Mouse (Mus musculus): ENCODE measurements around the gene Pidd1. TPM values are rescaled to one million over a fixed set of nuclear protein-coding genes. Genes with fewer than 3 reads are reported as not detected.
"Not testable (repeated sequence)": the region's sequence is repeated elsewhere in the genome, so short reads cannot be mapped to it uniquely, and the experiment has no call there.

Pidd1 gene
- polyA plus RNA-seq, 1 experiment: 13.0 TPM

DNA sequence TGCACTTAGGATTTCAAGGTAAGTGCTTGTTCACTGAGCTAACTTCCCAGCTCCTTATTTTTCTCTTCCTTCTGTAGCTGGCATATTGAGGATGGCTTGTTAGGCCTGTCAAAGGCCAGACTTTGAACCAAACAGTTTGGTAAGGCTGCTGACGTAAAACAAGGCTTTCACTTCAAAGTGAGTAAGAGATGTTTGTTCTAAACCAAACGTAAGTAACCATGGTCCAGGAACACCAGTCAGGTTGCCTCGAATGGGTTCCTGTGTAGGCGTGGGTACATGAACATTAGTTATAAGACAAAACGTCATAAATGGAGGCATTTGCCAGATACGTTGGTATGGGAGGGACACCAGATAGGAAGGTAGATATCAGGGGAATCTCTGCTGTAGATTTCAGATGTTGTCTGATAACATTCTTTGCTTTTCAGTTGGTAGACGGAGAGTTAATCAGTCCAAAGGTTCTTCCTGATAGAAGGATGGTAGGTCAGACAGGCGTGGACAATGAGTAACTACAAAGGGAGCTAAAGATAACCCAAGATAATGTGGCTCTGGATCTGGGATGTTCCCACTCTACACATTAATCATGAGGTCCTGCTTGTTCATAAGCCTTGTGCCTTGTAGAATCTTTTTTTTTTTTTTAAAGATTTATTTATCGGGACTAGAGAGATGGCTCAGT is 23.7 kb downstream of the Pidd1 start:
- H3K36me3 ChIP-seq (replicated peaks; ENCODE audit: low read length): no peaks in the 10 kb centered on the region
- peaks cover 25% of the 10 kb centered on the region for H3K4me1 ChIP-seq
- H3K27me3 ChIP-seq (replicated peaks): peaks cover 7% of the 10 kb centered on the region
- H3K9me3 ChIP-seq: no peaks in the 10 kb centered on the region
- no peak for TF ChIP-seq FLI1 (IDR thresholded peaks at IDR 0.05; ENCODE audit: low read length)
- TF ChIP-seq GATA1 (IDR thresholded peaks at IDR 0.05; ENCODE audit: borderline replicate concordance, low read length): no peak
- no peak overlapping the region for H3K4me3 ChIP-seq (replicated peaks)

DNA sequence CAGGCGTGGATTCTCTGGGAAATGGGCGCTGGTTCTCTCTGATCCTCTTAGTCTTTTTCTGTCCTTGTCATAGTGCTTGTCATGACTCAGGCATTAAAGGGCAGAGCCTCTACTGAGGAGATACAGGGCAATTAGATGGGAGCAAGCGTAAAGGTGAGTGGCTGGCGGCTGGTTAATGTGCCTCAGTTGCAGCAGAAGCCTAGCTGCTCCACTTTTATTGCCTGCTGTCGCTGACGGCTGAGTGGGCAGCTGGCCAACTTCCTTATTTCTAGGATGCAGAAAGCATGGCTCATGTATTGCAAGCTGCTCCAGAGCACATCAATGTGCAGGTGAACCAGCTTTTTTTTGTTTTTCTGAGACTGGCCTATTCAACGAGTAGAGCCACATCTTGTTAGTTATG is 24.9 kb downstream of the Pidd1 start:
- no peak overlapping the region for H3K4me3 ChIP-seq (replicated peaks)
- no peaks in the 10 kb centered on the region for H3K36me3 ChIP-seq (replicated peaks; ENCODE audit: low read length)
- TF ChIP-seq GATA1 (IDR thresholded peaks at IDR 0.05; ENCODE audit: borderline replicate concordance, low read length): no peak
- TF ChIP-seq FLI1 (IDR thresholded peaks at IDR 0.05; ENCODE audit: low read length): no peak
- H3K27me3 ChIP-seq (replicated peaks): peaks cover 4% of the 10 kb centered on the region
- no peaks in the 10 kb centered on the region for H3K9me3 ChIP-seq
- H3K4me1 ChIP-seq: peaks cover 33% of the 10 kb centered on the region

DNA sequence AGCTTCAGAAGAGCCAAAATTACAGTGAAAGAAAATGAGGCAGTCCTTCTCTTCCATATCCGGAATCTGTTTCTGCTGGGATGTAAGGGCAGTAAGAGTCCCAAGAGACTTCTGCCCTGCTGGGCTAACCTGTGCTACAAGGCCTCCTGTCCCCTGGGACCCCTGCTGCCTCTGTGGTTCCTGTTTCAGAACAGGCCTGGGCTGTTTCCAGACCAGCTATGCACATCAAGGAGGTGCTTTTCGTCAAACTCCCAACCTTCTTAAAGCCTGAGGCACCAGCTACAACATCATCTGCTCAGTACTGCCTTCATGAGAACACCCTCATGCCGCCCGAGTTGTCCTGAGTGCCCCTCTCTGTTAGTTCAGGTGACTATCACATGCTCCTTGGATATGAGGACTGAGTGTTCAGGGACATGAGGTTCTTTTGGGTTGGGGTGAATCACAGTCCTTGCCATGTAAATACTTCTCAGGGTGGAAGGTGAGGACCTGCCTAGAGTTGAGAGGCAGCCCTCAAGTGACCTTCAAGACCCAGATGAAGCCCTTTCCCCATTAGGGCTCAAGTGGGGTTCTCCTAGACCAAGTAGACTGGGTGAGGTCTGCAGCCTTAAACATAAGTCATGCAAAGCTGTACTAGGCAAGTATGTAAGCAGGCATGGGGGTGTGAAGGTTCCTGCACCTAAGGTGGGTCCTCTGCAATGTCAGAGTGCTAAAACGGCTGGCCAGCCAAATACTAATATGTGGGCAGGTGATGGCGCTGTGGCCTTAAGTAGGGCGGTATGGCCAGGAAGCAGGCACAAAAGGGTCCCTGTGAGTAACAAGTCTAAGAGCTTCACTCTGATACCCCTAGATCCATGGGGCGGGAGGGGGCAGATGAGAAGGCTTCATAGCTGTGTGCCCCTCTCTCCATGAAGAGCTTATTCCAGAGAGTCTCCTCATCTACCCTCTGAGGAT is 25.8 kb downstream of the Pidd1 start:
- no peak overlapping the region for H3K4me3 ChIP-seq (replicated peaks)
- H3K9me3 ChIP-seq: no peaks in the 10 kb centered on the region
- peaks cover 33% of the 10 kb centered on the region for H3K4me1 ChIP-seq

DNA sequence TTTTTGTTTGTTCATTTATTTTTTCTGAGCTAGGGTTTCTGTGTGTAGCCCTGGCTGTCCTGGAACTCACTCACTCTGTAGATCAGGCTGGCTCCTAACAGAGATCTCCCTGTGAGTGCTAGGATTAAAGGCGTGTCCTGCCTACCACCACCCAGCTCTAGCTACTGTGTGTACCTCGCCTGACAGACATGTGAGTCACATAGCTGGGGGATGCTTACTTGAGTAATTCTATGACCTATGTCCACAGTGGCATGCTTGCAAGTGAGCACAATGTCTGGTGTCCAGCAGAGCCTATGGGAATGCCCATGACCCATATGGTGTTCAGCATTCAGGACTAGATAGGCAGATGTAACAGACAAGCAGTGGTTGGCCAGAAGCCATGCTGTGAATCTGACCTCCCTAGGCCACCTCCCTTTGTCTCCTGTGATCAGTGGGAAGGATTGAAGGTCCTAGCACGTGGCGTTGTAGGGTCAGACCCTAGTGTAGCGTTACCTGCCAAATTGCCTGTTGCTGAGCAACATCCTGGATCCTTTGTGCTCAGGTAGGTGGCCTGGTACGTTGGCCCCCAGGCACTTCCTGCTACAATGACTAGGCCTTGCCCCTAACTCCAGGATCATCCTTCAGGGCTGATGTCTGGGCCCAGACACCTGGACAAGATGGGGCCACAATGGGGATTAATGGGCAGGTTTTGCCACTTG is 27.5 kb downstream of the Pidd1 start:
- TF ChIP-seq GATA1 (IDR thresholded peaks at IDR 0.05; ENCODE audit: borderline replicate concordance, low read length) (no peak), FLI1 (IDR thresholded peaks at IDR 0.05; ENCODE audit: low read length) (no peak)
- peaks cover 10% of the 10 kb centered on the region for H3K36me3 ChIP-seq (replicated peaks; ENCODE audit: low read length)
- H3K9me3 ChIP-seq: no peaks in the 10 kb centered on the region

More for the DNA sequence above, 25.8 kb downstream of the Pidd1 start:
- no peaks in the 10 kb centered on the region for H3K36me3 ChIP-seq (replicated peaks; ENCODE audit: low read length)
- no peaks in the 10 kb centered on the region for H3K27me3 ChIP-seq (replicated peaks)
- no peak for TF ChIP-seq GATA1 (IDR thresholded peaks at IDR 0.05; ENCODE audit: borderline replicate concordance, low read length)
- TF ChIP-seq FLI1 (IDR thresholded peaks at IDR 0.05; ENCODE audit: low read length): no peak

DNA sequence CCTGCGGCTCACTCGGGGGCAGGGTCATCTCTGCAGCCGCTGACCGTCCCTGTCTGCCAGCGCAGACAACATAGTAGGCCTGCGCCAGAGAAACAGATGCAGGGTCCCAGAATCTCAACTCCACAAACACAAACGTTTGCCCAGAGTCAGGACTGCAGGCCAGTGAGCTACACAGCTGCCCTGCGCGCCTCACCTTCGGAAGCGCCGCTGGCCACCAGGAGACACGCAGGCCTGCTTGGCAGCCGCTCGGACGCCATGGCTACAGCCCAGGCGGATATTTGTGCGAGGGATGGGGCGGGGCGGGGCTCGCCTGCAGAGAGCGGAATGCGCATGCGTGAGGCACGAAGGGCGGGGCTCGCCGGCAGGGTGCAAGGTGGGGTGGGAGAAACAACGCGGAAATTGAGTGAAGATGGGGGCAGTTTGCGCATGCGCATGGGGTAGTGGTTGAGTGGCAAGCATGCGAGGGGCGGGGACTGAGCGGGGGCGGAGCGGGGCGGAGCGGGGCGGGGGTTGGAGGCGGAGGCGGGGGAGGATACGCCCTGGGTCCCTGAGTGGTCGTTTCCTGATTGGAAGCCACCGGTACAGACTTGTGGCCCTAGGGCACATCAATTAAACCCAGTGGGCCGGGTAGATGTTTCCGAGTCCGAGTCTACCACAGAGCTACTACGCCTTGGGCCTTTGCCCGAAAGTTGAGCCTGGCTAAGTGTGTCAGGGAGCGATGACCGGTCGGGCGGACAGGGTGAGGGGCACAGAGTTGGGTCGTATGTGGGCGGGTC is 29.8 kb downstream of the Pidd1 start, which contains the start of gene Gatd1:
Gene Gatd1 (minus strand): TSS at position 328 of the 776 bp plus-strand sequence.
- no peak for TF ChIP-seq GATA1 (IDR thresholded peaks at IDR 0.05; ENCODE audit: borderline replicate concordance, low read length)
- TF ChIP-seq FLI1 (IDR thresholded peaks at IDR 0.05; ENCODE audit: low read length): no peak
- no peaks in the 10 kb centered on the region for H3K27me3 ChIP-seq (replicated peaks)
- H3K36me3 ChIP-seq (replicated peaks; ENCODE audit: low read length): peaks cover 33% of the 10 kb centered on the region
- peak within 1 kb of the TSS; percentile 97 for H3K4me3 ChIP-seq (replicated peaks)
- no peaks in the 10 kb centered on the region for H3K9me3 ChIP-seq
- peaks cover 65% of the 10 kb centered on the region for H3K4me1 ChIP-seq

More for the DNA sequence above, 27.5 kb downstream of the Pidd1 start:
- peak overlapping the region; percentile 19 for H3K4me3 ChIP-seq (replicated peaks)
- peaks cover 48% of the 10 kb centered on the region for H3K4me1 ChIP-seq
- no peaks in the 10 kb centered on the region for H3K27me3 ChIP-seq (replicated peaks)

DNA sequence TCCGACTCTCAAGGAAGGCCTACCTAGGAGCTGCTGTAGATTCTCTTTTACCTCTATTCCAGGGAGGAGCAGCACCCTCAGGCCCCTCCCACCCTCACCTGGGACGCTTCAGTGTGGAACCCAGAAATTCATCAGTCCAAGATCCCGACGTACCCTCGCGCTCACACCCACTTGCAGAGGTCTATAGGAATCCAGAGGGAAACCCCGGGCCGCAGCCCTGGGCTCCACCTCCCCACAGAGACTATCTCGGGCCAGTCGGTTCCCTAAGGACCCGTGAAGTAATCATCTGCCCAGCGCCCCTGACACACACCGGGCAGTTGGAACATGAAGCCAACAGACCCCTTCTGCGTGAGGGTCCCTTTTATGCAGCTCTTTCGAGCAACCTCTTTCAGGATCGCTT is 30.5 kb downstream of the Pidd1 start:
- TF ChIP-seq FLI1 (IDR thresholded peaks at IDR 0.05; ENCODE audit: low read length): no peak
- TF ChIP-seq GATA1 (IDR thresholded peaks at IDR 0.05; ENCODE audit: borderline replicate concordance, low read length): no peak
- peaks cover 40% of the 10 kb centered on the region for H3K36me3 ChIP-seq (replicated peaks; ENCODE audit: low read length)
- H3K27me3 ChIP-seq (replicated peaks): no peaks in the 10 kb centered on the region
- H3K4me3 ChIP-seq (replicated peaks): peak overlapping the region; percentile 97
- H3K4me1 ChIP-seq: peaks cover 61% of the 10 kb centered on the region
- no peaks in the 10 kb centered on the region for H3K9me3 ChIP-seq

DNA sequence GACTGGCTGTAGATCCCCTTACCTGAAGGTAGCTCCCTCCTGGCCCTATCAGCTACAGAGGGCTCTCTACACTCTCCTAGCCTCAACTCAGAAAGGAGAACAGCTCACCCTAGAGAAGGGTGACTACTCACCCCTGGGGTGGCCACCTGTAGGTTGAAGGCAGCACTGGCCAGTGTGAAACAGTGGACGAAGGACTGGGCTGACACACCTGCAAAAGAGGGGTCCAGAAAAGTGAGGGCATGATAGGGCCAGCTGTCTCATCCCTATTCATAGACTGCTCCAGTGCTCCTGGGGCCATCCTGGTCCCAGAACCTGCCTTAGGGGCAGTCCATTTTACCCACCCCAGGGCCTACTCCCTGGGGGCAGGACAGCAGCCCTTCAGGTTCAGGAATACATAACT is 32.2 kb downstream of the Pidd1 start:
- Histone ChIP-seq H3K9me3 (no peaks in the 10 kb centered on the region), H3K27me3 (replicated peaks) (no peaks in the 10 kb centered on the region), H3K4me1 (peaks cover 55% of the 10 kb centered on the region), H3K36me3 (replicated peaks; ENCODE audit: low read length) (peaks cover 45% of the 10 kb centered on the region), H3K4me3 (replicated peaks) (no peak overlapping the region)
- TF ChIP-seq GATA1 (IDR thresholded peaks at IDR 0.05; ENCODE audit: borderline replicate concordance, low read length) (no peak), FLI1 (IDR thresholded peaks at IDR 0.05; ENCODE audit: low read length) (no peak)

DNA sequence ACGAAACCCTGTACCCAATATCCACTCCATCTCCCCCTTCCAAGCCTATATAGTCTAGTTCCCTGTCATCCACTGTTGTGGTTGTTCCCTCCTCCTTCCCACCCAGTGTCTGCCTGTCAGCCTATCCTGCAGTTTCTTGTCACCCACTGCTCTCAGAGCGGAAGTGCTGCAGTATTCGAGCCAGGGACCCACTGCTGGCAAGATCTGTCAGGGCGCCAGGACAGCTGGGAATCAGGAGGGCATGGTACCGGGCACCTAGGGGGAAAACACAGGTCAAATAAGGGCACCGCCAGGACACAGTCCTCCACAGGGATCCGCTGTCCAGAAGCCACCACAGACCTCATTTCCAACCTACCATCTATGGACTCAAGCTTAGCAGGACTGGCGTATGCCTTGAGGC is 33.2 kb downstream of the Pidd1 start:
- no peak overlapping the region for H3K4me3 ChIP-seq (replicated peaks)
- H3K4me1 ChIP-seq: peaks cover 49% of the 10 kb centered on the region
- H3K27me3 ChIP-seq (replicated peaks): no peaks in the 10 kb centered on the region
- no peak for TF ChIP-seq FLI1 (IDR thresholded peaks at IDR 0.05; ENCODE audit: low read length)
- TF ChIP-seq GATA1 (IDR thresholded peaks at IDR 0.05; ENCODE audit: borderline replicate concordance, low read length): no peak
- peaks cover 52% of the 10 kb centered on the region for H3K36me3 ChIP-seq (replicated peaks; ENCODE audit: low read length)
- no peaks in the 10 kb centered on the region for H3K9me3 ChIP-seq

DNA sequence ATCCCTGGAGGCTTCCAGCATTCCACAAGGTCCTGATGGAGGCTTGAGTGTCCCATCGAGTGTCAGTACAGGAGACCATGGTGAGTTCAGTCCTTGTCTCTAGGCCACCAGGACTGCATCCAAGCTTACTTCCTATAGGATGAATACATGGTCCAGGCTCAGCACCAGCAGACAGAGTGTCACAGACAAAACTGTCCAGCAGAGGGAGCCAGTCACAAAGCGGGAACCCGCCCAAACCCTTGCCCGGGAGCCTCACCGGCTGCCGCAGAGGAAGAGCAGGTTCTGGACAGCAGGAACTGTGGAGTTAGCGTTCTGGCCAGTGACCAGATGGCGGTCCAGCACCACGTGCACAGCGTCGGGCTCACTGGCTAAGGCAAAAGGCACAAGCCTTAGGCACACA is 35.0 kb downstream of the Pidd1 start:
- peaks cover 40% of the 10 kb centered on the region for H3K4me1 ChIP-seq
- no peaks in the 10 kb centered on the region for H3K27me3 ChIP-seq (replicated peaks)
- no peak for TF ChIP-seq FLI1 (IDR thresholded peaks at IDR 0.05; ENCODE audit: low read length)
- no peak for TF ChIP-seq GATA1 (IDR thresholded peaks at IDR 0.05; ENCODE audit: borderline replicate concordance, low read length)
- peak overlapping the region; percentile 38 for H3K4me3 ChIP-seq (replicated peaks)
- H3K9me3 ChIP-seq: no peaks in the 10 kb centered on the region
- H3K36me3 ChIP-seq (replicated peaks; ENCODE audit: low read length): peaks cover 67% of the 10 kb centered on the region

DNA sequence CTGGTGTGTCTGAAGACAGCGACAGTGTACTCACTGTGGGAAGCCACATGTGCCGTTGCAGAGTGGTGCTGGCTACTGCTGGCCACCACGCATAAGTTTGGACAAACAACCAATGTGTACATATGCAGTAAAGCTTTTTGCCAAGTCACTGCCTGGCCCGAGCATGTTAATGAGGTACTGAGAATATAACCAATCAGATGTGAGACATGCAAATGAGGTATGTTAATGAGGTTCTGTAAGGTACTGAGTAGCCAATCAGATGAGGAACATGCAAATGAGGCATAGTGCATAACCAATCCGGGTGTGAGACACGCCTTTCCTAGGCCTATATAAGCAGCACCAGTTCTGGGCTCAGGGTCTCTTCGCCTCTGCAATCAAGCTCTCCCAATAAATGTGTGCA is 36.2 kb downstream of the Pidd1 start:
- Histone ChIP-seq H3K36me3 (replicated peaks; ENCODE audit: low read length) (peaks cover 79% of the 10 kb centered on the region), H3K4me1 (peaks cover 39% of the 10 kb centered on the region)

More for the DNA sequence above, 36.2 kb downstream of the Pidd1 start:
- H3K9me3 ChIP-seq; H3K27me3 ChIP-seq (replicated peaks); H3K4me3 ChIP-seq (replicated peaks): not testable (repeated sequence)
